Mouse (Mus musculus) thymus, adult 18-20 months (tissue): ENCODE measurements around the gene Alg9.

Experiments
- DNase-seq, 2 experiments: peaks; one replicate each; pipeline ENCODE4 v3.0.0; 2022; ENCODE audit warnings: mixed read lengths in 2 of 2

The Alg9 gene

GRCm38 (mm10) chr9:50774991-50775612, at the start of gene Alg9, which contains the start of gene 1110032A03Rik:
TSS of gene Alg9 (plus strand) at chr9:50775019.
TSS of gene 1110032A03Rik (minus strand) at chr9:50775520.
- peak; percentile 62 to 75 for DNase-seq

GRCm38 (mm10) chr9:50725921-50726590, 48.8 kb upstream of the Alg9 start:
- DNase-seq, result no peak

- no peak for DNase-seq
Measured at GRCm38 (mm10) chr9:50727171-50727924, 47.5 kb upstream of the Alg9 start.

- DNase-seq, result no peak
Measured at GRCm38 (mm10) chr9:50727925-50728651, 46.7 kb upstream of the Alg9 start.

GRCm38 (mm10) chr9:50729600-50729999, 45.2 kb upstream of the Alg9 start:
- no peak for DNase-seq

- no peak for DNase-seq
Measured at GRCm38 (mm10) chr9:50732560-50732959, 42.3 kb upstream of the Alg9 start.

GRCm38 (mm10) chr9:50734989-50735388, 39.8 kb upstream of the Alg9 start:
- no peak for DNase-seq

GRCm38 (mm10) chr9:50738914-50739870, 35.6 kb upstream of the Alg9 start, which contains the start of gene Dixdc1:
TSS of gene Dixdc1 (minus strand) at chr9:50739517.
- DNase-seq, result peak; percentile 67 to 80

- no peak for DNase-seq
Measured at GRCm38 (mm10) chr9:50740867-50741784, 33.7 kb upstream of the Alg9 start.

- no peak for DNase-seq
Measured at GRCm38 (mm10) chr9:50742261-50742660, 32.6 kb upstream of the Alg9 start.

- DNase-seq, result no peak
Measured at GRCm38 (mm10) chr9:50742744-50743143, 32.1 kb upstream of the Alg9 start.

- no peak for DNase-seq
Measured at GRCm38 (mm10) chr9:50745806-50746205, 29.0 kb upstream of the Alg9 start.

- DNase-seq, result no peak
Measured at GRCm38 (mm10) chr9:50746214-50746677, 28.6 kb upstream of the Alg9 start, which contains the start of gene 2310030G06Rik. TSS of gene 2310030G06Rik (minus strand) at chr9:50746536.

- no peak for DNase-seq
Measured at GRCm38 (mm10) chr9:50750706-50751105, 24.1 kb upstream of the Alg9 start.

GRCm38 (mm10) chr9:50751323-50751722, 23.5 kb upstream of the Alg9 start, which contains the start of gene Cryab:
TSS of gene Cryab (plus strand) at chr9:50751325.
- no peak for DNase-seq

GRCm38 (mm10) chr9:50752054-50752602, 22.7 kb upstream of the Alg9 start, which contains the start of gene Hspb2:
TSS of gene Hspb2 (minus strand) at chr9:50752354.
- DNase-seq, result no peak

GRCm38 (mm10) chr9:50752784-50753615, 21.8 kb upstream of the Alg9 start:
- DNase-seq, result no peak

- no peak for DNase-seq
Measured at GRCm38 (mm10) chr9:50753947-50754346, 20.9 kb upstream of the Alg9 start.

GRCm38 (mm10) chr9:50756711-50757110, 18.1 kb upstream of the Alg9 start:
- DNase-seq, result no peak
